Mouse (Mus musculus) embryonic fibroblast, embryonic 13.5 days (primary cell): ENCODE measurements around the gene Banp.

Source experiments
- CTCF ChIP-seq: IDR thresholded peaks from 2 replicates; pipeline ENCODE4 v1.5.1; 2011; ENCODE audit warnings: mild to moderate bottlenecking, control low read depth, low read length, moderate library complexity, borderline replicate concordance; ENCODE audit not compliant: insufficient read depth
- POLR2A ChIP-seq: IDR thresholded peaks from 2 replicates; pipeline ENCODE4 v1.6.1; 2011; ENCODE audit warnings: low read depth, mild to moderate bottlenecking, control low read depth, low read length, moderate library complexity

GRCm38 (mm10) chr8:121948321-121949145 lies 1.0 kb upstream of the Banp start:
- TF ChIP-seq CTCF (no peak), POLR2A (no peak)
